Mouse (Mus musculus) thymus, adult 2 months (tissue): ENCODE measurements around the gene Borcs8.

ENCODE experiments used
- CTCF ChIP-seq: fragments of 200-500 bp; IDR thresholded peaks from 2 replicates; pipeline ENCODE4 v1.5.1; 2012; ENCODE audit warnings: mild to moderate bottlenecking, control low read depth, low read length, moderate library complexity, borderline replicate concordance; ENCODE audit not compliant: control insufficient read depth, poor library complexity, insufficient read depth; ENCODE audit errors: extremely low read depth
- POLR2A ChIP-seq: fragments of 200-500 bp; IDR thresholded peaks from 2 replicates; pipeline ENCODE4 v1.6.1; 2012; ENCODE audit warnings: mild to moderate bottlenecking, low read length, control low read depth, moderate library complexity; ENCODE audit not compliant: control insufficient read depth, poor library complexity, insufficient read depth; ENCODE audit errors: extremely low read depth

DNA sequence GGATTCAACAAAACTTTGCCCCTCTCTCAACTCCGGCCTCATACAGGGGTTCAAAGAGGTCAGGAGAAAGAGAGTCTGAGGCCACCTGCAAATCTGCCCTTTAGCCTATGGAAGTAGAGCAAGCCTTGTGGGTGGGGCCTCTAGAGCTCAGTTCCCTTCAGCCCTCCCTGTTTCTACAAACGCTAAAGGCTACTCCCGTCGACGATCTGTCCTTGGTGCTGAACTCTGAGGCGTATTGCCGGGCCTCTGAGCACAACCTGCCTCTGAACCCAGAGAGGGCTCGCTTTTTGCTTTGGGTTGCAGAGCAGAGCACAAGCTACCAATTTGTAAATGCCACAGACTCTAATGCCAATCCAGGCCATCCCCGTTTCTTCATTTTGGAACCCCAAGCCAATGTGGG is 21.7 kb upstream of the Borcs8 start:
- no peak for TF ChIP-seq CTCF
- no peak for TF ChIP-seq POLR2A
